ENCODE assay signal across 26 mouse cellular contexts in genomic region chr3:127967170-127967569, GRCm38 (mm10).
"Had no signal": no experiment of that assay in that cellular context is flagged by ENCODE, and none has a peak within 500 bp of the region (broad histone marks: within the 10 kb centered on the region; RNA-seq: fewer than 3 reads in every experiment).

No protein-coding gene starts in this region.

- H3K9me3 ChIP-seq: heart, embryonic 10.5 days; heart, embryonic 12.5 days; hindbrain, embryonic 10.5 days; hindbrain, embryonic 12.5 days; intestine, embryonic 15.5 days; limb, embryonic 10.5 days; limb, embryonic 12.5 days; liver, embryonic 12.5 days had no signal

- H3K36me3 ChIP-seq: heart, embryonic 10.5 days; heart, embryonic 12.5 days; hindbrain, embryonic 10.5 days; hindbrain, embryonic 12.5 days; intestine, embryonic 15.5 days; limb, embryonic 10.5 days; limb, embryonic 12.5 days; liver, embryonic 12.5 days had no signal

- H3K4me2 ChIP-seq: heart, embryonic 12.5 days; hindbrain, embryonic 12.5 days; hindbrain, embryonic 14.5 days; intestine, embryonic 15.5 days; limb, embryonic 12.5 days; liver, embryonic 12.5 days had no signal

- DNase-seq: gastrocnemius, adult 2 months; gastrocnemius, postnatal 10 days; gastrocnemius, postnatal 25 days; heart, postnatal 10 days; heart, postnatal 4 days; kidney, adult 18-20 months; kidney, adult 8-10 months; kidney, postnatal 10 days; kidney, postnatal 25 days; kidney, postnatal 4 days; liver had no signal

- H3K4me3 ChIP-seq: gastrocnemius, adult 2 months; heart, embryonic 10.5 days; heart, embryonic 12.5 days; hindbrain, embryonic 10.5 days; hindbrain, embryonic 12.5 days; intestine, embryonic 15.5 days; layer of hippocampus, adult 2 months; left cerebral cortex, adult 2 months; limb, embryonic 10.5 days; limb, embryonic 12.5 days; liver, embryonic 12.5 days had no signal

- ATAC-seq: hindbrain, embryonic 16.5 days; inflammation-experienced regulatory T-cells, adult 6 months; intestine, embryonic 15.5 days; intestine, postnatal 0 days; liver, embryonic 12.5 days had no signal

- H3K9ac ChIP-seq: heart, embryonic 12.5 days; hindbrain, embryonic 12.5 days; hindbrain, embryonic 14.5 days; intestine, embryonic 15.5 days; limb, embryonic 12.5 days; liver, embryonic 12.5 days; liver, embryonic 14.5 days had no signal

- H3K27ac ChIP-seq: gastrocnemius, adult 2 months; heart, embryonic 10.5 days; hindbrain, embryonic 10.5 days; hindbrain, embryonic 12.5 days; hindbrain, embryonic 14.5 days; intestine, embryonic 15.5 days; layer of hippocampus, adult 2 months; left cerebral cortex, adult 2 months; limb, embryonic 10.5 days; limb, embryonic 12.5 days; liver, embryonic 12.5 days; liver, embryonic 14.5 days had no signal

- H3K4me1 ChIP-seq: heart, embryonic 10.5 days; heart, embryonic 12.5 days; hindbrain, embryonic 10.5 days; hindbrain, embryonic 12.5 days; intestine, embryonic 15.5 days; limb, embryonic 10.5 days; limb, embryonic 12.5 days; liver, embryonic 12.5 days had no signal

- H3K27me3 ChIP-seq: hindbrain, embryonic 12.5 days; intestine, embryonic 15.5 days; limb, embryonic 12.5 days; liver, embryonic 12.5 days had no signal
